Mouse (Mus musculus) myocyte (in vitro differentiated cells): ENCODE measurements around the gene Phkg1.

Experiments
- CEBPB ChIP-seq: IDR thresholded peaks from 2 replicates; pipeline ENCODE4 v1.6.1; 2011; ENCODE audit warnings: mild to moderate bottlenecking, moderate library complexity; ENCODE audit not compliant: poor library complexity, insufficient read depth, severe bottlenecking
- E2F4 ChIP-seq: IDR thresholded peaks from one replicate; pipeline ENCODE4 v1.6.1; 2011; ENCODE audit warnings: mild to moderate bottlenecking, control low read depth, moderate library complexity; ENCODE audit not compliant: insufficient read depth
- POLR2A ChIP-seq: IDR thresholded peaks from one replicate; pipeline ENCODE4 v1.6.1; 2011; ENCODE audit warnings: low read depth, mild to moderate bottlenecking, control low read depth, moderate library complexity; ENCODE audit not compliant: insufficient read length
- TCF3 ChIP-seq: IDR thresholded peaks from one replicate; pipeline ENCODE4 v1.6.1; 2011; ENCODE audit warnings: low read depth, control low read depth; ENCODE audit not compliant: insufficient read length
- USF1 ChIP-seq: IDR thresholded peaks from one replicate; pipeline ENCODE4 v1.6.1; 2011; ENCODE audit warnings: low read depth, mild to moderate bottlenecking, control low read depth, moderate library complexity

DNA sequence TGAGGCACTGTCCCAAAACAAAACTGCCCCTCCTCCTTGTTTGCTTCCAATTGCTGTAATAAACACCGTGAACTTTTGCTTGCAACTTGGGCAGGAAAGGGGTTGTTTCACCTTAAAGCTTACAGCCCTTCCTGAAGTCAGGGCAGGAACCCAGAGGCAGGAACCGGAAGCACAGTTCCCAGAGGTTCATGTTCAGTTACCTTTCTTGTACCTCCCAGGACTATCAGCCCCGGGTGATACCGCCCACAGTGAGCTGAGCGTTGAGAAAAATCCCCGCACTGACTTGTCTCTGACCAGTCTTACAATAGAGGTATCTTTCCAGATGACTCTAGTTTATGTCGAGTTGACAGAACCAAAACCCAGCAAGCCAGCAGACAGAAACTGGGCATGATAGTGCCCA lies 11.2 kb upstream of the Phkg1 start:
- TF ChIP-seq CEBPB (no peak), POLR2A (no peak), TCF3 (no peak), USF1 (no peak), E2F4 (no peak)
